Mouse (Mus musculus): ENCODE results near the gene Tjp3. TPM values are rescaled to one million over a fixed set of nuclear protein-coding genes. Genes with fewer than 3 reads are reported as not detected.
A peak's percentile ranks its signal among the peaks of the same experiment; 100 is the strongest.

Tjp3 gene
- polyA plus RNA-seq, 1 experiment: 13.2 TPM

DNA sequence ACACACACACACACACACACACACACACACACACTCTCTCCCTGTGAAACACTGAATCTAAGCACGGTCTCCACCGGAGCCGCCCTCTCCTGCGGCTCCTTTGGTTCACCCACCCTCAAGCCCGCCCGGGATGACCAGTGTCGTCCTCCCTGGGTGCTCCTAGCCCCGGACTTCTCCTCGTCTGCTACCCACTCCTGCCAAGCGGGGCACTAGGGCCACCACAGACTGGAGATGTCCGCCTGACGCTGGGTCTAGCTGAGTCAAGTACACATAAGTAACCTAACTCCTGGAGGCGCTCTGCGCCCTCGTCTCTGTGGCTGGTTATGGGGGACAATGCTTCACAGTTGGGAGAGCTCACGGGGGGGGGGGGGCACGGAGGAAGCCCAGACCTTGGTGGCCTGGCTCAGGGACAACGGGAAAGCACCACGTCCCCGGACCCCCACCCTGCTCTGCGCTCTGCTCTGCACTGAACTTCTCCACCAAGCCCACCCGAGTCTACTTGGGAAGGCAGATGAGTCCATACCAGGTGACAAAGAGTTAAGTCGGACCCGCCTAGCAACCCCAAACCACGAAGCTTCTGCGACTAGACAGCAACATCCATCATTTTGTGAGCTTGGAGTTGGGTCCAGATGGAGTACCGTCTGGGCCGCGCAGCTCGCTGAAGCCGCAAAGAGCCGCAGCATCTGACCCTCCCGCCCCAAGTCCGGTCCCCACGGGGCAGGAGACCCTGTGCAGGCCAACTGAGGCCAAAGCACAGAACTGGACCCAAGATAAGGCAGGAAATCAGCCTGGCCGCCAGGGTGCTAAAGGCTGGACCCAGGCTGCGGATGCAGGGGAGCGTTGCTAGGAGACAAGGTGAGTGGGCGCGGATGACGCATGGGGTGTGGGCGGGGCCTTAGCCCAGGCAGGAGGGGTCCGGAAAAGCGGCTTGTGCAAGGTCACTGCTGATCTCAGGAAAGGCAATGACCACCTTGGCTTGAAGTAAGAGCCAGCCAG lies 38.7 kb downstream of the Tjp3 start, which contains the start of gene Matk:
Matk (plus strand) TSS at position 512 of the 996 bp plus-strand sequence.
- 7% methylated on average over 44 of the region's 44 CpGs for WGBS
- Histone ChIP-seq H3K27me3 (replicated peaks; ENCODE audit: control insufficient read depth, insufficient read depth, low read length) (no peaks in the 10 kb centered on the region), H3K4me3 (ENCODE audit: insufficient read depth, low read depth, low read length) (no peak within 1 kb of the TSS), H3K27ac (ENCODE audit: insufficient read depth, low read depth, low read length) (no peak within 1 kb of the TSS), H3K4me1 (ENCODE audit: control insufficient read depth, insufficient read depth, low read length) (no peaks in the 10 kb centered on the region), H3K36me3 (ENCODE audit: control insufficient read depth, insufficient read depth, low read length) (no peaks in the 10 kb centered on the region)
- DNase-seq: no peak
- TF ChIP-seq POLR2A (IDR thresholded peaks at IDR 0.05; ENCODE audit: low read depth, low read length) (no peak), CTCF (conservative IDR thresholded peaks at IDR 0.05; ENCODE audit: insufficient read depth, insufficient read length, low read depth, low read length) (no peak)

DNA sequence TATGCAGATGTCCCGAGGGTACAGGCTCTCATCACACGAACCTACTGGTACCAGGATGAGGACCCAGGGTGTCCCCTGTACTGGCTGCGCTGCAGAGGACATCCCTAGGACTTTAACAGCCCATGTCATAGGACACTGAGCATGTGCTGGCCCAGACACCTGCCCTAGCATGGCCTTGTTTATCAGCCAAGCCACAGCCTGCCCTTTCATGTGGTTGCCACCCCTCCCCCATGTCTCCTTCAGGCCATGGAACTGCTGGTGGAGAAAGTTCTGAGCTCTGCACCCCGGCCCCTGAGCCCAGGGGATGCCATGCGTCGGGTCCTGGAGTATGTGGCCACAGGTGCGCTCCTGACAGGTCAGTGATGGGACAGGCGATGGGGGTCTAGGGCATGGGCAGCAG lies 41.9 kb downstream of the Tjp3 start:
- no peak overlapping the region for H3K27ac ChIP-seq (ENCODE audit: insufficient read depth, low read depth, low read length)
- no peak overlapping the region for H3K4me3 ChIP-seq (ENCODE audit: insufficient read depth, low read depth, low read length)
- no peak for TF ChIP-seq CTCF (conservative IDR thresholded peaks at IDR 0.05; ENCODE audit: insufficient read depth, insufficient read length, low read depth, low read length)
- no peak for TF ChIP-seq POLR2A (IDR thresholded peaks at IDR 0.05; ENCODE audit: low read depth, low read length)
- H3K4me1 ChIP-seq (ENCODE audit: control insufficient read depth, insufficient read depth, low read length): no peaks in the 10 kb centered on the region
- WGBS: 86% methylated on average over 8 of the region's 8 CpGs
- H3K36me3 ChIP-seq (ENCODE audit: control insufficient read depth, insufficient read depth, low read length): no peaks in the 10 kb centered on the region
- H3K27me3 ChIP-seq (replicated peaks; ENCODE audit: control insufficient read depth, insufficient read depth, low read length): no peaks in the 10 kb centered on the region
- DNase-seq: no peak

DNA sequence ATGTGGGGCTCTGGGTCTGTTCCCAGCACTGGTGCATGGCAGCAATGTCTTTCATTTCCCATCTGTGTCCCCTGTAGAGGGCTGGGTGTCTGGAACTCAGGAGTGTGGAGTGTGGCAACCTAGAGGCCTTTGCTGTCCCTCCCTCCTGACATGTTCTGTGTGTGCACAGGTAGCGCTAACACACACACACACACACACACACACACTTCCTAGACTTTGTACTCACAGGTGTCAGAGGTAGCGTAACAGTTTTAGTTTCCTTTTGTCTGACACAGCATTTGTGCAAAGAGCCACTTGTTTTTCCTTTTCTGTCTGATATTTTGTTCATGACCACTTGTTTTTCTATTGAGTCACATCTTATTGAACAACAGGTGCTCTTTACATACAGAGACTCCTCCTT lies 43.6 kb downstream of the Tjp3 start:
- 89% methylated on average over 2 of the region's 2 CpGs for WGBS
- TF ChIP-seq CTCF (conservative IDR thresholded peaks at IDR 0.05; ENCODE audit: insufficient read depth, insufficient read length, low read depth, low read length): no peak
- no peak for TF ChIP-seq POLR2A (IDR thresholded peaks at IDR 0.05; ENCODE audit: low read depth, low read length)
- Histone ChIP-seq H3K27ac (ENCODE audit: insufficient read depth, low read depth, low read length) (no peak overlapping the region), H3K4me3 (ENCODE audit: insufficient read depth, low read depth, low read length) (no peak overlapping the region), H3K4me1 (ENCODE audit: control insufficient read depth, insufficient read depth, low read length) (no peaks in the 10 kb centered on the region), H3K36me3 (ENCODE audit: control insufficient read depth, insufficient read depth, low read length) (no peaks in the 10 kb centered on the region), H3K27me3 (replicated peaks; ENCODE audit: control insufficient read depth, insufficient read depth, low read length) (no peaks in the 10 kb centered on the region)
- DNase-seq: no peak

DNA sequence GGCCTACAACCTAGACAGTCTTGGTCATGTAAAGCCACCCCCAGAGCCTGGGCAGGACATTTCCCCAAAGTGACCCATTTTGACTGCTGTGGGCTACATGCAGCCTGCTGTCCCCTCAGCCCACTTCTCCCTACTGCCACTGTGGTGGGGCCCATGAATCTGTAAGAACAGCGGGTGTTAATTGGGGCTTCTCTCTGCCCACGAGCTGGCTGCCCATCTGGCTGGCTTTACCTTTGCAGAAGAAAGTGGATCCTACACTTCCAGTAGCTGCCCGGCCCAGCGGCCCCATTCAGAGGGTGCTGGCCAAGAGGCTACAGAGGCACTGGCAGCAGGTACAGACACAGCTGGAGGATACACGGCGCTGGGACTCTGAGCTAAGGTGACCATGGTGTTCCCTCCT lies 46.2 kb downstream of the Tjp3 start:
- WGBS: 94% methylated on average over 6 of the region's 6 CpGs
- Histone ChIP-seq H3K27me3 (replicated peaks; ENCODE audit: control insufficient read depth, insufficient read depth, low read length) (no peaks in the 10 kb centered on the region), H3K4me1 (ENCODE audit: control insufficient read depth, insufficient read depth, low read length) (no peaks in the 10 kb centered on the region)

DNA sequence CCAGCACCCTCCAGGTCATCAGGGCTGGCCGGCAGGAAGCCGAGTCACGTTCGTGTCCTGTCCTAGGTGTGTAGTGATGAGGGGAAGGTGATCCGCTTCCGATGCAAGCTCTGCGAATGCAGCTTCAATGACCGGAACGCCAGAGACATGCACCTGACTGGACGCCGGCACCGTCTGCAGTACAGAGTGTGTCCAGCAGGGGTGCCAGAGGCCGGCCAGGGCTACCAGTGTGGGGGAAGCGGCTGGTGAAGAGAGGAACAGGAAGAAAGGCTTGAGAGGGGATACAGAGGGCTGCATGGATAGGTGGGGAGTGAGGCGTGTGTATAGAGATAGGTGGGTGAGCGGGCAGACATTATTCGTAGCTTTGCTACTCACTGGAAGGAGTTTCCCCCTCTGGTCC lies 46.8 kb downstream of the Tjp3 start:
- DNase-seq: peak; percentile 78
- WGBS: 8% methylated on average over 17 of the region's 17 CpGs
- H3K36me3 ChIP-seq (ENCODE audit: control insufficient read depth, insufficient read depth, low read length): no peaks in the 10 kb centered on the region
- no peak for TF ChIP-seq POLR2A (IDR thresholded peaks at IDR 0.05; ENCODE audit: low read depth, low read length)
- peak; percentile 87 for TF ChIP-seq CTCF (conservative IDR thresholded peaks at IDR 0.05; ENCODE audit: insufficient read depth, insufficient read length, low read depth, low read length)
- no peak overlapping the region for H3K27ac ChIP-seq (ENCODE audit: insufficient read depth, low read depth, low read length)
- no peak overlapping the region for H3K4me3 ChIP-seq (ENCODE audit: insufficient read depth, low read depth, low read length)
- H3K27me3 ChIP-seq (replicated peaks; ENCODE audit: control insufficient read depth, insufficient read depth, low read length): peaks cover 2% of the 10 kb centered on the region
- no peaks in the 10 kb centered on the region for H3K4me1 ChIP-seq (ENCODE audit: control insufficient read depth, insufficient read depth, low read length)

More for the DNA sequence above, 46.2 kb downstream of the Tjp3 start:
- H3K27ac ChIP-seq (ENCODE audit: insufficient read depth, low read depth, low read length): no peak overlapping the region
- TF ChIP-seq POLR2A (IDR thresholded peaks at IDR 0.05; ENCODE audit: low read depth, low read length): no peak
- DNase-seq: no peak
- no peaks in the 10 kb centered on the region for H3K36me3 ChIP-seq (ENCODE audit: control insufficient read depth, insufficient read depth, low read length)
- no peak overlapping the region for H3K4me3 ChIP-seq (ENCODE audit: insufficient read depth, low read depth, low read length)

DNA sequence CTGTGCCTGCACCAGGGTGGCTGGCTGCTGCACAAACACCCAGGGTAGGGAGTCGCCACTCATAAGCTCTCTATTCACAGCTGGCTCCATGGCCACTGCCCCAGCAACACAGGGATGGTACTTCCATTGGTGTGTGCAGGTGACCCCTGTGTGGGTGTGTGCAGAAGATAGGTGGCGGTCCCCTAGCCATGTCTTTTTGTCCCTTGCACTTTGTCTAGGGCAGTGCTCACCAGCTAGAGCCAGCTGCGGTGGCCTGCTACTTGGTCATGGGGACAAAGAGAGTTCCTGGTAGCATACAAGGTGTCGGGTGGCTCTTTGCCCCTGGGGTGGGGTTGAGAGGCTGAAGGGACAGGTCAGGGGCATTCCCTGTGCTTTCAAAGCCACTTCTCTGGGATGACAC lies 47.2 kb downstream of the Tjp3 start:
- H3K27ac ChIP-seq (ENCODE audit: insufficient read depth, low read depth, low read length): no peak overlapping the region
- H3K27me3 ChIP-seq (replicated peaks; ENCODE audit: control insufficient read depth, insufficient read depth, low read length): peaks cover 2% of the 10 kb centered on the region
- DNase-seq: no peak
- TF ChIP-seq CTCF (conservative IDR thresholded peaks at IDR 0.05; ENCODE audit: insufficient read depth, insufficient read length, low read depth, low read length) (no peak), POLR2A (IDR thresholded peaks at IDR 0.05; ENCODE audit: low read depth, low read length) (no peak)
- no peaks in the 10 kb centered on the region for H3K4me1 ChIP-seq (ENCODE audit: control insufficient read depth, insufficient read depth, low read length)
- no peak overlapping the region for H3K4me3 ChIP-seq (ENCODE audit: insufficient read depth, low read depth, low read length)
- WGBS: 71% methylated on average over 4 of the region's 4 CpGs
- H3K36me3 ChIP-seq (ENCODE audit: control insufficient read depth, insufficient read depth, low read length): no peaks in the 10 kb centered on the region

DNA sequence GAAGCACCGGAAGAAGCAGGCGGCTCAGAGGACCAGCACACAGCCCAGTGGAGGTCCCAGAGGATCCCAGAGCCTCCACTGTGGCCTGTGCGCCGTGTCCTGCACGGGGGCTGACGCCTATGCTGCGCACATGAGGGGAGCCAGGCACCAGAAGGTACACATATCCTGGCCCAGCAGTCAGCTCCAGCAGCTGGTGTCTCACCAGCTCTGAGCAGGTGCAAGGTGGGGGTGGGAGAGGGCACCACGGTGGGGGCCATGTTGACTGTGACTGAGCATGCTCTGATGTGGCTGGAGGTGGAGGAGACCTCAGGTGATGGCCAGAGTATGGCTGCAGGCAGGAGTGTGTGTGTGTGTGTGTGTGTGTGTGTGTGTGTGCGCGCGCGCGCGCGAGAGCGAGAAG lies 49.4 kb downstream of the Tjp3 start:
- WGBS: 91% methylated on average over 16 of the region's 16 CpGs
- no peaks in the 10 kb centered on the region for H3K4me1 ChIP-seq (ENCODE audit: control insufficient read depth, insufficient read depth, low read length)
- H3K27ac ChIP-seq (ENCODE audit: insufficient read depth, low read depth, low read length): no peak overlapping the region
- peaks cover 2% of the 10 kb centered on the region for H3K27me3 ChIP-seq (replicated peaks; ENCODE audit: control insufficient read depth, insufficient read depth, low read length)
- no peak for DNase-seq
- H3K4me3 ChIP-seq (ENCODE audit: insufficient read depth, low read depth, low read length): no peak overlapping the region
- no peaks in the 10 kb centered on the region for H3K36me3 ChIP-seq (ENCODE audit: control insufficient read depth, insufficient read depth, low read length)
- no peak for TF ChIP-seq CTCF (conservative IDR thresholded peaks at IDR 0.05; ENCODE audit: insufficient read depth, insufficient read length, low read depth, low read length)
- TF ChIP-seq POLR2A (IDR thresholded peaks at IDR 0.05; ENCODE audit: low read depth, low read length): no peak

Data from kidney, adult 2 months (tissue).